Mouse (Mus musculus) mouse trophoblast stem cell (cell line): ENCODE measurements around the gene Olfr6.
"Not testable (repeated sequence)": the region's sequence is repeated elsewhere in the genome, so short reads cannot be mapped to it uniquely, and the experiment has no call there.

Experiments used
- in situ Hi-C, 2 experiments: fragments of 300-500 bp; cut with MseI, MboI; formaldehyde crosslinking; loops; 2 replicates in 1 of 2; 3 replicates in 1 of 2; pipeline ENCODE4 v1.15.1; 2025

The Olfr6 gene

DNA sequence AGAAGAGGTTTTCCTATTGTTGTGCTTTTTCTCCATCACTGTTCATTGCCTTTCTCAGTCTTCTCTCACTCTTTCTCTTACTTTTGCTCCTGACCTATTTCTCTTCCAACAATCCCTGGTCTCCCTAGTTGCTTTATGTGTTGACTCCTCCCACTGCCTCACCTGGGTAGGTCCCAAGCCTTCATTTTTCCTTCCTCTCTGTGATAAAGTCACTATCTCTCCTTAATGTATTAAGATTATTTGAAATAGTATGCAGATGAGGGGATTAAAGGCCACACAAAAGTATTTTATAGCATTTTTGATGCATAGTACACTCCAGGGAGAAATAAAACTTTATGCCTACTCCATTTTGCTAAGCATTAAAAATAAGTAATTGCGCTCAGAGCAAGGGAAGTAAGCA lies at the start of gene Olfr6:
Gene Olfr6, minus strand, starts transcription at position 101 of the 400 bp plus-strand sequence.
- in situ Hi-C loops, result no loop called here

DNA sequence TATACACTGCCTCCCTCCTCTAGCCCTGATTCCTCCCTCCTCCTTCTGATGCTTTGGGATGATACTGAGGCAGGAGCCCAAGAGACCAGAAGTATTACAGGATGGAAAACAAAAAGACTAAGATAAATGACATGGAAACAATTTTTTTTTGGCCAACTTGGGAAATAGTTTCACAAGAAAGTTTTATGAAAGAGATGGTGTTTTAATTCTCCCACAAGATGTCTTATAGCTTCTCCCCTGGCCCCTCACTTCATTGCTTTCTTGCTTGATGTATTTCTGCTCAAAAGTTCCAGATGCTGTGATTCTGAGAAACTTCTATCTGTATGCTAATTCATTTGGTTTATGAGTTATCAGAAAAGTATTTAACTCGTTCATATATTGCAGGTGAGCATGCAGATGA lies 42.2 kb upstream of the Olfr6 start, which contains the start of gene Olfr2:
Gene Olfr2, minus strand, starts transcription at position 101 of the 400 bp plus-strand sequence.
- in situ Hi-C loops, result no loop called here

- in situ Hi-C loops, result no loop called here
These were observed 40.4 kb upstream of the Olfr6 start for GRCm38 (mm10) chr7:107004169-107004568.

DNA sequence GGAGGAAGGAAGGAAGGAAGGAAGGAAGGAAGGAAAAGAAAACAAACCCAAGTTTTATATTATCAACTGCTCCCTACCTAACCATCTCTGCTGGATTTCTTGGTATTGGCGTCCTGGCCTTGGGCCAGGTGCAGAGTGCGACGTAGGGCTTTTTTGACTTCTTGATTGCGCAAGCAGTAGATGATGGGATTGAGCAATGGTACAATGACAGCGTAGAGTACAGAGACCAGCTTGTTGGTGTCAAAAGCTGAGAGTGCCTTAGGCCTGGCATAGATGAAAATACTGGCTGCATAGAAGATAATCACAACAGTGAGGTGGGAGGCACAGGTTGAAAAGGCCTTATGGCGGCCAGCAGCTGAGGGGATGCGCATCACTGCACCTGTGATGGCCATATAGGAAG lies 37.1 kb upstream of the Olfr6 start:
- in situ Hi-C loops, result no loop called here

- in situ Hi-C loops, result no loop called here
These were observed 21.5 kb upstream of the Olfr6 start for GRCm38 (mm10) chr7:106985236-106985635.

DNA sequence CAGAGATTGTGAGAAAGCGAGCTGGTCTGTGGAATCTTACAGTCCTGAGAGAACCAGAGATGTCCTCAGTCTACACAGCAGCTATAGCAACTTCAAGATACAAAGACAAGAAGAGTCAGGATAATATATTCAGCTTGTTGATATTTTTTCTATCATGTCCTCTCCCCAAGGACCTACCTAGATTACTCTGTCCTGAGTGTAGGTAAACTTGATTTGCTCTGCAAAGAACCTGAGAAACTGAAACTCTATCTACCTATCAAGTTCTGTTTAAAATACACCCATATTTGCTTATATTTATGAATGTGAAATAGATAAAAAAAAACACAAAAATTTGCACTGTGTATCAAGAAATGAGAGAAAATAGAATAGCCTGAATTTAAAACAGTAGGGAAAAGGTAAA lies 11.6 kb upstream of the Olfr6 start, which contains the start of gene Olfr711:
Gene Olfr711, minus strand, starts transcription at position 101 of the 400 bp plus-strand sequence.
- in situ Hi-C loops, result no loop called here

DNA sequence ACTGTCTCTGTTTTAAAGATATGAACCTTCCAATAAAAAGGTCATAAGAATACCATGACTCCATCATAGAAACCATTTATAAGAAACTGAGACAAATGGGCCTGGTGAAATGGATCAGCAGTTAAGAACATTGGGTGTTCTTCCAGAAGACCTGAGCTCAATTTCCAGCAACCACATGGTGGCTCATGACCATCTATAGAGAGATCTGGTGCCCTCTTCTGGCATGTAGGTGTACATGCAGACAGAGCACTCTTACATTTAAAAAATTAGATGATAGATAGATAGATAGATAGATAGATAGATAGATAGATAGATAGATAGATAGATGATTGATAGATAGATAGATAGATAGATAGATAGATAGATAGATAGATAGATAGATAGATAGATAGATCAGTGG lies 3.8 kb upstream of the Olfr6 start:
- in situ Hi-C loops, result not testable (repeated sequence)

- in situ Hi-C loops, result no loop called here
These were observed 15.5 kb downstream of the Olfr6 start, which contains the start of gene Olfr710 for GRCm38 (mm10) chr7:106948212-106948611. Olfr710 (minus strand) TSS chr7:106948312.

- in situ Hi-C loops, result no loop called here
These were observed 31.6 kb downstream of the Olfr6 start, which contains the start of gene Olfr709-ps1 for GRCm38 (mm10) chr7:106932119-106932518. Olfr709-ps1 (minus strand) TSS chr7:106932219.

DNA sequence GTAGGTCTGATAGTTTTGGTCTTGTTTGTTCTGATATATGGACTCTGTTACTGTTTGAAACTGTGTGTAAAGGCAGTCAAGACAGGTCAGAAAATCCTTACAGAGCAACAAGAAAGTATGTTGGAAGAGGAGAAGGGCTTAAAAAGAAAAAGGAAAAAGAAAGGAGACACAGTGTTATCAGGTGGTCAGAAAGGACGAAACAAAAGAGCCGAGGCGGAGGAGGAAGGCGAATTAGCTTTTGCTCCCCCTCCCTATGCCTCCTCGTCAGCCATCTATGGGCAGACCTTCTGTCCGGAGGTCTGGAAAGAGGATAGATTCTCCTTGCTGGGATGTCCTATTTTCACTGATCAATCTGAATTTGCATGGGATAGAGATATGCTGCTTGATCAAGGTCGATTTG lies 42.8 kb downstream of the Olfr6 start:
- in situ Hi-C loops, result not testable (repeated sequence)

GRCm38 (mm10) chr7:106907676-106908075 lies 56.1 kb downstream of the Olfr6 start, which contains the start of gene Olfr1532-ps1:
Olfr1532-ps1 (plus strand) TSS chr7:106908001.
- in situ Hi-C loops, result no loop called here
